Mouse (Mus musculus): ENCODE measurements at regions not wholly inside any gene's neighbourhood (a gene's known extent, or its start where the extent isn't known, plus 50 kb on each side); places are given as distances from the start of the nearest gene placed in this dataset.

- no peak for DNase-seq (ENCODE audit: extremely low spot score)
These were observed 455.8 kb upstream of the Tle4 start for GRCm38 (mm10) chr19:15053582-15054141.

GRCm38 (mm10) chr19:15052642-15053239 is 454.9 kb upstream of the Tle4 start:
- no peak for DNase-seq (ENCODE audit: extremely low spot score)

GRCm38 (mm10) chr19:15047896-15048295 is 450.0 kb upstream of the Tle4 start:
- no peak for DNase-seq (ENCODE audit: extremely low spot score)

- DNase-seq (ENCODE audit: extremely low spot score) = no peak
These were observed 449.5 kb upstream of the Tle4 start for GRCm38 (mm10) chr19:15047306-15047868.

GRCm38 (mm10) chr19:15035554-15035953 is 437.7 kb upstream of the Tle4 start:
- DNase-seq (ENCODE audit: extremely low spot score) = peak; percentile 55

- DNase-seq (ENCODE audit: extremely low spot score) = no peak
These were observed 436.1 kb upstream of the Tle4 start for GRCm38 (mm10) chr19:15033921-15034320.

GRCm38 (mm10) chr19:15033396-15033795 is 435.5 kb upstream of the Tle4 start:
- DNase-seq (ENCODE audit: extremely low spot score) = no peak

GRCm38 (mm10) chr19:15032297-15032947 is 434.6 kb upstream of the Tle4 start:
- DNase-seq (ENCODE audit: extremely low spot score) = no peak

- no peak for DNase-seq (ENCODE audit: extremely low spot score)
These were observed 433.6 kb upstream of the Tle4 start for GRCm38 (mm10) chr19:15031483-15031882.

GRCm38 (mm10) chr19:15003596-15003995 is 405.7 kb upstream of the Tle4 start:
- DNase-seq (ENCODE audit: extremely low spot score) = no peak

- DNase-seq (ENCODE audit: extremely low spot score) = no peak
These were observed 395.5 kb upstream of the Tle4 start for GRCm38 (mm10) chr19:14993344-14993743.

GRCm38 (mm10) chr19:14970161-14970560 is 372.3 kb upstream of the Tle4 start:
- DNase-seq (ENCODE audit: extremely low spot score) = no peak

GRCm38 (mm10) chr19:14968283-14968682 is 370.4 kb upstream of the Tle4 start:
- no peak for DNase-seq (ENCODE audit: extremely low spot score)

GRCm38 (mm10) chr19:14957727-14958126 is 359.9 kb upstream of the Tle4 start:
- no peak for DNase-seq (ENCODE audit: extremely low spot score)

GRCm38 (mm10) chr19:14957154-14957553 is 359.3 kb upstream of the Tle4 start:
- DNase-seq (ENCODE audit: extremely low spot score) = no peak

GRCm38 (mm10) chr19:14956392-14956791 is 358.5 kb upstream of the Tle4 start:
- no peak for DNase-seq (ENCODE audit: extremely low spot score)

- DNase-seq (ENCODE audit: extremely low spot score) = no peak
These were observed 358.1 kb upstream of the Tle4 start for GRCm38 (mm10) chr19:14955969-14956368.

- DNase-seq (ENCODE audit: extremely low spot score) = no peak
These were observed 342.5 kb upstream of the Tle4 start for GRCm38 (mm10) chr19:14940207-14940952.

- DNase-seq (ENCODE audit: extremely low spot score) = no peak
These were observed 324.4 kb upstream of the Tle4 start for GRCm38 (mm10) chr19:14922238-14922637.

- DNase-seq (ENCODE audit: extremely low spot score) = no peak
These were observed 313.4 kb upstream of the Tle4 start for GRCm38 (mm10) chr19:14911056-14911850.

- DNase-seq (ENCODE audit: extremely low spot score) = no peak
These were observed 297.0 kb upstream of the Tle4 start for GRCm38 (mm10) chr19:14894875-14895274.

GRCm38 (mm10) chr19:14892390-14892758 is 294.5 kb upstream of the Tle4 start:
- peak; percentile 1 for DNase-seq (ENCODE audit: extremely low spot score)

Measured in embryo, embryonic 9.5 days (tissue).